Mouse (Mus musculus) kidney, adult 9 months (tissue): ENCODE results near the gene Gm20809.
"Not testable (repeated sequence)": the region's sequence is repeated elsewhere in the genome, so short reads cannot be mapped to it uniquely, and the experiment has no call there.

Experiments
- DNase-seq: peaks from one replicate; pipeline ENCODE4 v3.0.0; 2022

Gm20809 gene

GRCm38 (mm10) chrY:24454757-24455156 lies at the start of gene Gm20809:
TSS of gene Gm20809 (plus strand) at chrY:24455057.
- DNase-seq, result not testable (repeated sequence)
